Mouse (Mus musculus) embryonic facial prominence, embryonic 10.5 days (tissue): ENCODE data around the gene Aars2. TPM values are rescaled to one million over a fixed set of nuclear protein-coding genes. Genes with fewer than 3 reads are reported as not detected.

Experiments used
- DNase-seq: peaks from one replicate; pipeline ENCODE4 v3.0.0-alpha.2; 2017; ENCODE audit warnings: low spot score
- H3K27ac ChIP-seq: fragments of 300-500 bp; sonication (generic); replicated peaks from 2 replicates; pipeline ENCODE4 v1.5.1; 2016; ENCODE audit warnings: mild to moderate bottlenecking
- H3K27me3 ChIP-seq: fragments of 300-500 bp; sonication (generic); replicated peaks from 2 replicates; pipeline ENCODE4 v1.6.1; 2016; ENCODE audit warnings: low read depth, mild to moderate bottlenecking; ENCODE audit not compliant: poor library complexity, severe bottlenecking
- H3K36me3 ChIP-seq: fragments of 300-500 bp; sonication (generic); replicated peaks from 2 replicates; pipeline ENCODE4 v1.6.1; 2016; ENCODE audit warnings: mild to moderate bottlenecking, moderate library complexity
- H3K4me1 ChIP-seq: fragments of 300-500 bp; sonication (generic); 2 replicates; pipeline ENCODE4 v1.6.1; 2016
- H3K4me3 ChIP-seq: fragments of 300-500 bp; sonication (generic); 2 replicates; pipeline ENCODE4 v1.5.1; 2016; ENCODE audit warnings: mild to moderate bottlenecking, moderate library complexity
- H3K9me3 ChIP-seq: fragments of 300-500 bp; sonication (generic); 2 replicates; pipeline ENCODE4 v1.6.1; 2016; ENCODE audit warnings: mild to moderate bottlenecking
- WGBS: fragments of 180-500 bp; shearing (Covaris S2); methylation state at CpG from one replicate; pipeline ENCODE4 v1.1.7; 2016; 5-methylcytosine and 5-hydroxymethylcytosine counted together
- polyA plus RNA-seq: library from polyadenylated mRNA; unstranded; fragments of >200 nt; fragmentation: Nextera tagmentation; extraction: Ambion mirVana; gene quantifications from 2 replicates; pipeline ENCODE4 v1.2.1, GENCODE M21; 2016

Gene Aars2
- polyA plus RNA-seq, 1 experiment from 2014 or later = 33.7 TPM

- Histone ChIP-seq H3K4me1 (peaks cover 22% of the 10 kb centered on the region), H3K27ac (no peak overlapping the region), H3K27me3 (no peaks in the 10 kb centered on the region), H3K4me3 (no peak overlapping the region), H3K9me3 (no peaks in the 10 kb centered on the region), H3K36me3 (peaks cover 5% of the 10 kb centered on the region)
- WGBS = 66% methylated on average over 5 of the region's 5 CpGs
- no peak for DNase-seq
These were observed 3.2 kb upstream of the Aars2 start for GRCm38 (mm10) chr17:45503301-45503973.

- Histone ChIP-seq H3K27me3 (no peaks in the 10 kb centered on the region), H3K36me3 (peaks cover 28% of the 10 kb centered on the region), H3K27ac (no peak overlapping the region; the same call in 1 of the 2 replicates), H3K4me1 (peaks cover 20% of the 10 kb centered on the region), H3K4me3 (peak overlapping the region; percentile 83), H3K9me3 (no peaks in the 10 kb centered on the region)
- 71% methylated on average over 6 of the region's 6 CpGs for WGBS
- DNase-seq = no peak
These were observed 638 bp upstream of the Aars2 start for GRCm38 (mm10) chr17:45505941-45506465.

- Histone ChIP-seq H3K4me1 (peaks cover 14% of the 10 kb centered on the region), H3K27ac (no peak overlapping the region), H3K27me3 (no peaks in the 10 kb centered on the region), H3K36me3 (peaks cover 57% of the 10 kb centered on the region), H3K4me3 (no peak overlapping the region), H3K9me3 (no peaks in the 10 kb centered on the region)
- 95% methylated on average over 4 of the region's 4 CpGs for WGBS
- no peak for DNase-seq
These were observed 4.2 kb downstream of the Aars2 start for GRCm38 (mm10) chr17:45510871-45511270.

- peaks cover 66% of the 10 kb centered on the region for H3K36me3 ChIP-seq
- H3K27ac ChIP-seq = no peak overlapping the region
- H3K27me3 ChIP-seq = no peaks in the 10 kb centered on the region
- H3K4me3 ChIP-seq = no peak overlapping the region
- peaks cover 8% of the 10 kb centered on the region for H3K4me1 ChIP-seq
- WGBS = 91% methylated on average over 4 of the region's 4 CpGs
- no peaks in the 10 kb centered on the region for H3K9me3 ChIP-seq
- no peak for DNase-seq
These were observed 5.1 kb downstream of the Aars2 start for GRCm38 (mm10) chr17:45511757-45512156.

GRCm38 (mm10) chr17:45515204-45515726, 8.6 kb downstream of the Aars2 start:
- 53% methylated on average over 15 of the region's 15 CpGs for WGBS
- Histone ChIP-seq H3K4me1 (peaks cover 6% of the 10 kb centered on the region; the same call in 1 of the 2 replicates), H3K27ac (no peak overlapping the region), H3K4me3 (no peak overlapping the region), H3K36me3 (peaks cover 80% of the 10 kb centered on the region), H3K9me3 (no peaks in the 10 kb centered on the region), H3K27me3 (no peaks in the 10 kb centered on the region)
- DNase-seq = no peak

GRCm38 (mm10) chr17:45515806-45516205, 9.2 kb downstream of the Aars2 start:
- H3K36me3 ChIP-seq = peaks cover 80% of the 10 kb centered on the region

GRCm38 (mm10) chr17:45516488-45516887, 9.8 kb downstream of the Aars2 start:
- peak; percentile 77 for DNase-seq
- H3K4me1 ChIP-seq = peaks cover 9% of the 10 kb centered on the region; the same call in 1 of the 2 replicates
- H3K4me3 ChIP-seq = no peak overlapping the region
- 59% methylated on average over 8 of the region's 8 CpGs for WGBS
- no peaks in the 10 kb centered on the region for H3K9me3 ChIP-seq
- H3K27ac ChIP-seq = no peak overlapping the region
- no peaks in the 10 kb centered on the region for H3K27me3 ChIP-seq
- peaks cover 77% of the 10 kb centered on the region for H3K36me3 ChIP-seq

More at GRCm38 (mm10) chr17:45515806-45516205, 9.2 kb downstream of the Aars2 start:
- Histone ChIP-seq H3K27ac (no peak overlapping the region), H3K27me3 (no peaks in the 10 kb centered on the region), H3K4me1 (peaks cover 9% of the 10 kb centered on the region; the same call in 1 of the 2 replicates), H3K9me3 (no peaks in the 10 kb centered on the region), H3K4me3 (no peak overlapping the region)
- no peak for DNase-seq
- 85% methylated on average over 10 of the region's 10 CpGs for WGBS

- H3K4me3 ChIP-seq = no peak overlapping the region
- DNase-seq = no peak
- H3K27ac ChIP-seq = no peak overlapping the region
- H3K27me3 ChIP-seq = peaks cover under 1% of the 10 kb centered on the region; the same call in 1 of the 2 replicates
- peaks cover 11% of the 10 kb centered on the region for H3K4me1 ChIP-seq
- peaks cover 74% of the 10 kb centered on the region for H3K36me3 ChIP-seq
- WGBS = 92% methylated on average over 21 of the region's 21 CpGs
- no peaks in the 10 kb centered on the region for H3K9me3 ChIP-seq
These were observed 10.5 kb downstream of the Aars2 start for GRCm38 (mm10) chr17:45517135-45517534.

- DNase-seq = no peak
- H3K4me1 ChIP-seq = peaks cover 16% of the 10 kb centered on the region
- no peak overlapping the region for H3K27ac ChIP-seq
- WGBS = 92% methylated on average over 28 of the region's 28 CpGs
- no peaks in the 10 kb centered on the region for H3K9me3 ChIP-seq
- peaks cover 74% of the 10 kb centered on the region for H3K36me3 ChIP-seq
- H3K4me3 ChIP-seq = no peak overlapping the region
- H3K27me3 ChIP-seq = peaks cover 6% of the 10 kb centered on the region; the same call in 1 of the 2 replicates
These were observed 11.0 kb downstream of the Aars2 start for GRCm38 (mm10) chr17:45517549-45518215.

- Histone ChIP-seq H3K36me3 (peaks cover 70% of the 10 kb centered on the region), H3K9me3 (no peaks in the 10 kb centered on the region), H3K4me1 (peaks cover 28% of the 10 kb centered on the region), H3K27ac (no peak overlapping the region), H3K27me3 (peaks cover 14% of the 10 kb centered on the region), H3K4me3 (no peak overlapping the region)
- DNase-seq = no peak
- WGBS = 92% methylated on average over 12 of the region's 12 CpGs
These were observed 12.3 kb downstream of the Aars2 start for GRCm38 (mm10) chr17:45518766-45519475.

- no peaks in the 10 kb centered on the region for H3K9me3 ChIP-seq
- peaks cover 26% of the 10 kb centered on the region for H3K27me3 ChIP-seq
- DNase-seq = no peak
- H3K4me3 ChIP-seq = peak overlapping the region; percentile 3; the same call in 1 of the 2 replicates
- H3K27ac ChIP-seq = peak overlapping the region; percentile 19; the same call in 1 of the 2 replicates
- H3K36me3 ChIP-seq = peaks cover 61% of the 10 kb centered on the region
- 83% methylated on average over 11 of the region's 11 CpGs for WGBS
- H3K4me1 ChIP-seq = peaks cover 30% of the 10 kb centered on the region
These were observed 13.5 kb downstream of the Aars2 start for GRCm38 (mm10) chr17:45520136-45520535.

- H3K4me3 ChIP-seq = peak within 1 kb of the TSS; percentile 62
- peaks cover 38% of the 10 kb centered on the region for H3K4me1 ChIP-seq
- under 1% methylated on average over 21 of the region's 21 CpGs for WGBS
- H3K27me3 ChIP-seq = peaks cover 49% of the 10 kb centered on the region
- no peaks in the 10 kb centered on the region for H3K9me3 ChIP-seq
- H3K36me3 ChIP-seq = peaks cover 29% of the 10 kb centered on the region
- peak; percentile 85 for DNase-seq
- peak within 1 kb of the TSS; percentile 79 for H3K27ac ChIP-seq
These were observed 16.6 kb downstream of the Aars2 start, which contains the start of gene Tcte1 for GRCm38 (mm10) chr17:45523263-45523662. Tcte1 (plus strand) TSS chr17:45523434.
